Comparison of ENCODE assay signal across 13 mouse cellular contexts in genomic region chr2:93372097-93372571, GRCm38 (mm10). TPM values are rescaled to one million over a fixed set of nuclear protein-coding genes. Genes with fewer than 3 reads are reported as not detected.
DNase-seq lines count a peak whose midpoint lies in the region; ATAC-seq and TF ChIP-seq lines count a peak whose summit lies in the region.
"Had no signal": no experiment of that assay in that cellular context is flagged by ENCODE, and none has a peak within 500 bp of the region (broad histone marks: within the 10 kb centered on the region; RNA-seq: fewer than 3 reads in every experiment).

No protein-coding gene starts in this region.

- H3K9me3 ChIP-seq in heart, embryonic 10.5 days, result no peaks in the 10 kb centered on the region
- no peaks in the 10 kb centered on the region for H3K9me3 ChIP-seq in lung, embryonic 14.5 days (ENCODE audit: low read depth, low read length)
- no peaks in the 10 kb centered on the region for H3K9me3 ChIP-seq in forebrain, embryonic 15.5 days
- H3K9me3 ChIP-seq: hindbrain, embryonic 15.5 days; limb, embryonic 13.5 days had no signal

- peak overlapping the region; percentile 42; the same call in 1 of the 2 replicates for H3K27ac ChIP-seq in heart, embryonic 10.5 days
- H3K27ac ChIP-seq in lung, embryonic 14.5 days (ENCODE audit: low read depth), result no peak overlapping the region
- H3K27ac ChIP-seq in forebrain, embryonic 15.5 days (replicated peaks), result no peak overlapping the region
- H3K27ac ChIP-seq: hindbrain, embryonic 15.5 days; limb, embryonic 13.5 days had no signal

- no peaks in the 10 kb centered on the region; the same call in 1 of the 2 replicates for H3K27me3 ChIP-seq in heart, embryonic 10.5 days (ENCODE audit: insufficient read depth, poor library complexity, severe bottlenecking)
- H3K27me3 ChIP-seq in lung, embryonic 14.5 days (ENCODE audit: insufficient read depth, low read length), result no peaks in the 10 kb centered on the region
- no peaks in the 10 kb centered on the region for H3K27me3 ChIP-seq in forebrain, embryonic 15.5 days
- H3K27me3 ChIP-seq: hindbrain, embryonic 15.5 days had no signal

- no peak overlapping the region for H3K4me3 ChIP-seq in heart, embryonic 10.5 days
- no peak overlapping the region for H3K4me3 ChIP-seq in lung, embryonic 14.5 days (ENCODE audit: low read depth, low read length)
- H3K4me3 ChIP-seq in forebrain, embryonic 15.5 days, result no peak overlapping the region
- H3K4me3 ChIP-seq: hindbrain, embryonic 15.5 days; limb, embryonic 13.5 days had no signal

- no peak overlapping the region for H3K9ac ChIP-seq in lung, embryonic 14.5 days
- H3K9ac ChIP-seq in forebrain, embryonic 15.5 days (replicated peaks), result no peak overlapping the region
- H3K9ac ChIP-seq: hindbrain, embryonic 15.5 days; limb, embryonic 13.5 days had no signal

- 8% methylated on average over 6 of the region's 6 CpGs for WGBS in heart, embryonic 10.5 days
- 4% methylated on average over 3 of the region's 6 CpGs for WGBS in lung, embryonic 14.5 days
- WGBS in forebrain, embryonic 15.5 days, result 32% methylated on average over 5 of the region's 6 CpGs

- peak; percentile 58 for ATAC-seq in lung, embryonic 14.5 days (ENCODE audit: insufficient read depth)
- no peak for ATAC-seq in forebrain, embryonic 15.5 days (replicated peaks)
- ATAC-seq: activated CD4-positive, CD25-positive, alpha-beta regulatory T cell, adult 4 months; CD4-positive, CD25-positive, alpha-beta regulatory T cell, adult 4 months had no signal

- intact Hi-C loops in heart, postnatal 10 days (cut with DNase I), result no loop called here

- H3K36me3 ChIP-seq in heart, embryonic 10.5 days, result no peaks in the 10 kb centered on the region
- H3K36me3 ChIP-seq in lung, embryonic 14.5 days (ENCODE audit: insufficient read depth), result no peaks in the 10 kb centered on the region
- no peaks in the 10 kb centered on the region for H3K36me3 ChIP-seq in forebrain, embryonic 15.5 days
- H3K36me3 ChIP-seq: hindbrain, embryonic 15.5 days; limb, embryonic 13.5 days had no signal

- no peak overlapping the region for H3K4me2 ChIP-seq in lung, embryonic 14.5 days
- H3K4me2 ChIP-seq in forebrain, embryonic 15.5 days (replicated peaks), result no peak overlapping the region
- H3K4me2 ChIP-seq: hindbrain, embryonic 15.5 days; limb, embryonic 13.5 days had no signal

- no peak for TF ChIP-seq CTCF in lung, embryonic 14.5 days (IDR thresholded peaks at IDR 0.05; ENCODE audit: low read depth)

- H3K4me1 ChIP-seq in heart, embryonic 10.5 days, result peaks cover 25% of the 10 kb centered on the region
- no peaks in the 10 kb centered on the region; the same call in 1 of the 2 replicates for H3K4me1 ChIP-seq in lung, embryonic 14.5 days (ENCODE audit: insufficient read depth)
- H3K4me1 ChIP-seq in forebrain, embryonic 15.5 days, result peaks cover 11% of the 10 kb centered on the region

- no peak for DNase-seq in heart, embryonic 10.5 days (ENCODE audit: low spot score)
- no peak for DNase-seq in heart, postnatal 10 days
- DNase-seq in lung, embryonic 14.5 days, result peak; percentile 66
- no peak for DNase-seq in lung, postnatal 25 days (ENCODE audit: low spot score)
- DNase-seq in adrenal gland, postnatal 25 days, result peak; percentile 59
- DNase-seq in kidney, postnatal 4 days, result peak; percentile 53 to 68
- DNase-seq in right cerebral cortex, postnatal 10 days (ENCODE audit: low spot score in 2 of 2), result no peak

RNA-seq across cellular contexts. Expression of gene Tspan18, which starts 37.8 kb away (rescaled TPM):
- 64.2 and 67.0 TPM in 2 replicates for polyA plus RNA-seq in heart, embryonic 10.5 days (2016; fragmentation: Nextera tagmentation; extraction: Ambion mirVana)
- 10 to 100 TPM; 54.1 to 63.4 TPM for total RNA-seq in heart, postnatal 10 days (2021)
- 36.8 and 39.9 TPM in 2 replicates for polyA plus RNA-seq in lung, embryonic 14.5 days (2014; fragmentation: Nextera tagmentation; extraction: Ambion mirVana)
- total RNA-seq in adrenal gland, postnatal 25 days (2021), result 55.1 TPM in 2 replicates
- polyA plus RNA-seq in forebrain, embryonic 15.5 days (2015; fragmentation: Nextera tagmentation; extraction: Ambion mirVana), result 16.5 and 16.9 TPM in 2 replicates
- total RNA-seq: monocyte, adult 5-6 weeks had no signal

Comparison
In these comparisons a context has a peak if more than half of its experiments do, and no peak if none do; other contexts are left out.
1. DNase-seq: peak in lung, embryonic 14.5 days (single experiment), adrenal gland, postnatal 25 days (single experiment) and kidney, postnatal 4 days (2 of 2); none in heart, embryonic 10.5 days (single experiment), heart, postnatal 10 days (0 of 2), lung, postnatal 25 days (single experiment) and right cerebral cortex, postnatal 10 days (0 of 2).